Mouse (Mus musculus): Measurements from ENCODE around the gene Akr1c19. TPM values are rescaled to one million over a fixed set of nuclear protein-coding genes. Genes with fewer than 3 reads are reported as not detected.
"Not testable (repeated sequence)": the region's sequence is repeated elsewhere in the genome, so short reads cannot be mapped to it uniquely, and the experiment has no call there.

Akr1c19 gene
- polyA plus RNA-seq (2015; fragmentation: Nextera tagmentation; extraction: Ambion mirVana) = 1.1 and 1.9 TPM in 2 replicates

- DNase-seq (ENCODE audit: low spot score) = no peak
Observed at GRCm38 (mm10) chr13:4228441-4228840, at the start of gene Akr1c19. Akr1c19 (plus strand) TSS chr13:4228700.

DNA sequence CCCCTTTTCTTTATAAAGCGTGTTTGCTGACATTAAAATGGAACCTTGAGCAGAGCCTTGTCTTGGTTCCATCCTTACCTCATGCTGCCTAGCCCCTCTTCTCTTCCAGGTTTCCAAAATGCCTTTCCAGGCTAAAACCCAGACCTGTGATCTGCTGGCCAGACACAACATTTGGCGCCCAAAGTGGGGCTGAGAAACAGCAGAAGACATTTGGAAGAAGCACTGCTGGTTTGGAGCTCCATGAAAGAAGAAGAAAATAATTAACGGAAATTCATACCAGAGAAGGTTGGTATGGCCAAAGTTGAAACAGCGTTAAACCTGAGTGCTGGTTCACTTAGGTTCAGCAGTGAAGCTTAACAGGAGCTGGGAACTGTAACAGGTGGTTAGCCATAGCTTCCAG is 47.2 kb upstream of the Akr1c19 start:
- DNase-seq (ENCODE audit: low spot score) = not testable (repeated sequence)

DNA sequence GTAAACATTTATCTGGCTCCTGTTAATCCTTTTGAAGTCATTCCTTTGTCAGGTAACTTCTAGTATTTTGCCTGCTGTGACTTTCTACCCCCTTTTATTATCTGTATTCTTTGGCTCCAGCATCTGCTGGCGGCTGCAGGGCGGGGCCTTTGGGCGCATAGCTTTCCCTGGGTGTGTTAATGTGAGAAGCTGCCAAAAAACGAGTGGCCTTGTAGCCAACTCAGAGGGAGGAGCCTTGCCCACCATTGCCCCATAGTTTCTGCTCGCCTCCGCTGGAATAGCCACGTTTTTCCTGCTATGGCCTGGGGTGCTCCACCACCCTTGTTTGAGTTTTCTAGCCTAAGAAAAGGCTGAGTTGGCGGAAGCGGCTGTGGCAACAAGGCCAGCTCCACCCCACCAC is 45.4 kb upstream of the Akr1c19 start:
- DNase-seq (ENCODE audit: low spot score) = no peak

DNA sequence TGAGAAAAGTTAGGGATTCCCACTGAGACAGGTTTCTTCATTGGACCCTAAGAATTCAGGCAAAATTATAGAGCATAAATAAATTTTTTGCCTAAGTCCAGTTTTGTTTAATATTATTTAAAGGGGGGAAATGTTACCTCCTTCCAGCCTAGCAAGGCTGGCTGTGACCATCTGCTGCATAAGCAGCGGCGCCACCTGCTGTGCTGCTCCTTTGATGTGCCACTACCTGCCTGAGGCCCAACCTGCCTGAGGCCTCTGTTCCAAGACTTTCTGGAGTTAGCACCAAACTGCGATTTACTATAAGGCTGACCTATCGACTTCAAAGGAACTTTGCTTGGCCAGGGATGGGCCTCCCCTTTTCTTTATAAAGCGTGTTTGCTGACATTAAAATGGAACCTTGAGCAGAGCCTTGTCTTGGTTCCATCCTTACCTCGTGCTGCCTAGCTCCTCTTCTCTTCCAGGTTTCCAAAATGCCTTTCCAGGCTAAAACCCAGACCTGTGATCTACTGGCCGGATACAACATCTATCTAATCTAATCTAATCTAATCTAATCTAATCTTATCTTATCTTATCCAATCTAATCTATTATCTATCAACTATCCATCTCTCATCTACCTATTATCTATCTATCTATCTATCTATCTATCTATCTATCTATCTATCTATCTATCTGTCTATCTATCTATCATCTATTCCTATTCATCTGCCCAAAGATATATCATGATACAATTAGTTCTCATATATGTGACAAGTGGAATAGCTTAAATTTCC is 41.7 kb upstream of the Akr1c19 start:
- DNase-seq (ENCODE audit: low spot score) = not testable (repeated sequence)

- DNase-seq (ENCODE audit: low spot score) = no peak
Observed at GRCm38 (mm10) chr13:4188174-4188573, 40.3 kb upstream of the Akr1c19 start.

GRCm38 (mm10) chr13:4190904-4191303 is 37.6 kb upstream of the Akr1c19 start, which contains the start of gene Akr1c13:
Akr1c13 (plus strand) TSS chr13:4191150.
- peak; percentile 59 for DNase-seq (ENCODE audit: low spot score)

DNA sequence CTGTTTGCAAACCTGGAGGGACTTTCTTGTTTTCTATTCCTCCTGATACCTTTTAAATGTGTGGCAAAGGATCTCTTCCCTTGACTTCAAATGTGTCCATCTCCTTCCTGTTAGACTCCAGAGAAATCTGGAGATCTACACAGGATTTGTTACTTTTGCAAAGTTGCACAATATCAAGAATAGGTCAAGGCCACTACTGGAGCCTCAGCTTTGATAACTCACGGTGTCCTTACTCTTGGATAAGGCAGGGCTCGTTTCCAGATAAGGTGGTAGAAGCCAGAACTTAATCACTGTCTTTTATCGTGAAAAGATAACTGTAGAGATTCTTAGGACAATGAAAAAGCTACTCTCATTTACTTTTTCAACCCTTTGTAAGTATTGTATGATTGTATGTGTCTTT is 36.0 kb upstream of the Akr1c19 start:
- no peak for DNase-seq (ENCODE audit: low spot score)

DNA sequence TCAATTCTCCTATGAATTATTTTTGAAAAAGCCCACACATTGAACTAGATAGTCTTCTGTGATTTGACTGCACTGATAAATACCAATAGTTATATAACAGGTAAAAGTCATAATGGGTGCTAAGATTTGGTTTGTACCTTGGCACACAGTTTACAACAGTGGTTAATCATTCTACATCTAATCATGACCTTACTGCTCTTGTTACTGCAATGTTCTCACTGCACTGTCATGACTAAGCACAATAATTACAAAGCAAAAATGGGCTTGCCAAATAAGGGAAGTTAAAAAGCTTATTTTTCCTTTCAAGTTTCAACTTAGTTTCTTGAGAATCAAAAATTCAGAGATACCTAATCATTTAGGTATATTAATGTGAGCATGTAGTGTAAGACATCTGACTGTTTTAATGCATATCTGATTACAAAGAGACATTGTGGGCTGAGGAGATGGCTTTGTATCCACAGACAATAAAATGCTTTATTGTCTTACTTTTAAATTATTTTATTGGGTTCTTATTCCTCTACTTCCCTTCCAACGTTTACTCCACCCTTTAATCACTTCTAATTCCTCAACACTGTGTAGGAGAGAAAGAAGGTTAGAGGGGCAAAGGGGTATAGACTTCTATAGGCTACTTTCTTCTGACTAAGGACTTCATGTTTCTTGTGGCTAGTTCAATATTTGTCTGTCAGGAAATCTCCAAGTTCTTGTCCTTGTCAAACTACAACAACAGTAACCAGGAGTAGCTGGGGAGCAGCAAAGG is 22.2 kb upstream of the Akr1c19 start:
- DNase-seq (ENCODE audit: low spot score) = no peak

- DNase-seq (ENCODE audit: low spot score) = no peak
Observed at GRCm38 (mm10) chr13:4211560-4212299, 16.8 kb upstream of the Akr1c19 start.

GRCm38 (mm10) chr13:4212309-4212708 is 16.2 kb upstream of the Akr1c19 start:
- DNase-seq (ENCODE audit: low spot score) = no peak

DNA sequence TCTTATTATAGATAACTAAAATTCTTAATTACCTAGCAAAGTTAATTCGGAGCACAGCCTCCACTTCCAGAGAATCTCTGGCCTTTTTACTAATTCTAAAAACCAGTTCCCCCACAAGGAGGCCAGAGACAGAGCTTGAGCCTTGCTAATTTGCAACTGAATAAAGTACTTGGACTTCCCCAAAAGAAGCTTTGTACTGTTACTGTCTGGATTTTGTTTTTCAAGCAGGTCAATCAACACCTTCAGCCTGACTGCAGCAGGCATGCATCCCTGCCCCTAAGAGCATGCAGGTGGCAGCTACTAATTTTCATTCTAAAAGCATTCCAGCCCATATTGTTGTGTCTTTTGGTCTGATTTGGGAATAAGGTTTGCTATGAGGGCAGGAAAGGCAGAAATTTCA is 13.0 kb upstream of the Akr1c19 start:
- DNase-seq (ENCODE audit: low spot score) = not testable (repeated sequence)

- DNase-seq (ENCODE audit: low spot score) = no peak
Observed at GRCm38 (mm10) chr13:4230841-4231623, 2.5 kb downstream of the Akr1c19 start.

DNA sequence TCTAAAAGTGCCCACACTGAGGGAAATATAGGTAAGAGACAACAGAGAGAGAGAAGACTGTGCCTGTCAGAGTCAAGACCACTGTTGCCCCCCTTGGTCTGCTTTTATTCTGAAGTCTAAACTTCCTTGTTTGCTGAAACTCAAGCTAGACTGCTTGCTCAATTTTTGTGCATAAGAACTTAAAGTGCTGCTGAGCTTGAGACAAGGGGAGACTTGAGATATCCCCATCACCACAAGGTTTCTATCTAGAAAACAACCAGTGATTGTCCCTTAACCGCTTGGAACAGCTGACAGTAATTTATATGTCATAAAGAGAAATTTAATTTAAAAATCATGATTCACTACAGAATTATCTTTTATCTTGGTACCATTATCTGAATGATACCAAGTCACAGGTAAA is 4.6 kb downstream of the Akr1c19 start:
- DNase-seq (ENCODE audit: low spot score) = no peak

DNA sequence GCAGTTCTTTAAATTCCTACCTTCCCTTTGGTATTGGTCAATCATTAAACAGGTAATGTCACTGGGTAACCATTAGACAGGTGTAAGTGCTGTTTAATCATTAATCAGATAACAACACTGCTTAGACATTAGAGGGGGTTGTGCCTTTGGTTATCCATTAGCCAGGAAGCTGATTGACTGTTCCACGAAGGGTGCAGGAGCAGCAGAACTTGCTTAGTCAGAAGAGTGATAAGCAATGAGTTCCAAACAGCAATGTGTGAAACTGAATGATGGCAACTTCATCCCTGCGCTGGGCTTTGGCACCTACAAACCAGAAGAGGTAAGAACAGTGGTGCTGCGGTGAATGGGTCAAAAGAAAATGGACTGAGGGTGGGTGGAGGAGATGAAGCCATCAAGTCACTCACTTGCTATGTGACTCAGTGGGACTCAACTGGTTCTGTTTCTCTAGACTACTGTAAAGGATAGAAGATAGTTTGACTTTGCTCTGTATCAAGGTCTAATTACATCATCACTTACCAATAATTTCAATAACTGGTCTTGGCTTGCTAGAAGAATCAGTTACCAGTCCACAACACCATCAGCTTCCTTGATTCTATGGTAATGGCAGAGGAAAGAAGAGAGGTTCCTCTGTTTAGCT is 5.2 kb downstream of the Akr1c19 start:
- DNase-seq (ENCODE audit: low spot score) = no peak

GRCm38 (mm10) chr13:4244861-4245559 is 16.5 kb downstream of the Akr1c19 start:
- no peak for DNase-seq (ENCODE audit: low spot score)

- DNase-seq (ENCODE audit: low spot score) = no peak
Observed at GRCm38 (mm10) chr13:4249347-4249746, 20.8 kb downstream of the Akr1c19 start.

DNA sequence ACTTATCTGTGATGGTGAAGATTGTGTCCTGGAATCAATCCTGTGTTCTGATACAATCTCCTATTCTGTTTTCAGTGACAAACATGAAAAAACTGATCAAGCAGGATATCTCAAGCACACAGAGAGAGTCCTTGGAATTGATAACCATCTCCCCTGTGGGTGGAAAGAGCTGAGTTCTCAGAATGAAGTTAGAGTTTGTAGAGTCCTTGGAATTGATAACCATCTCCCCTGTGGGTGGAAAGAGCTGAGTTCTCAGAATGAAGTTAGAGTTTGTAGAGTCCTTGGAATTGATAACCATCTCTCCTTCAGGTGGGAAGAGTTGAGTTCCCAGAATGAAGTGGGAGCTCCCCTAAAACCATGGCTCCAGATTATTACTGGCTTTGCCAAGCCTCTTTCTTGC is 28.4 kb downstream of the Akr1c19 start:
- not testable (repeated sequence) for DNase-seq (ENCODE audit: low spot score)

- no peak for DNase-seq (ENCODE audit: low spot score)
Observed at GRCm38 (mm10) chr13:4257349-4257748, 28.8 kb downstream of the Akr1c19 start.

GRCm38 (mm10) chr13:4264612-4265011 is 36.1 kb downstream of the Akr1c19 start:
- no peak for DNase-seq (ENCODE audit: low spot score)

GRCm38 (mm10) chr13:4265047-4265446 is 36.5 kb downstream of the Akr1c19 start:
- DNase-seq (ENCODE audit: low spot score) = no peak
